Mouse (Mus musculus) left cerebral cortex, postnatal 4 days (tissue): ENCODE results near the gene Arhgef3. TPM values are rescaled to one million over a fixed set of nuclear protein-coding genes. Genes with fewer than 3 reads are reported as not detected.

Experiments
- DNase-seq: peaks from one replicate; pipeline ENCODE4 v3.0.0-alpha.2; 2022
- intact Hi-C: fragments of 180-260 bp; cut with DNase I; formaldehyde crosslinking; loops from one replicate; pipeline ENCODE4 v1.15.1; 2025
- total RNA-seq, 2 experiments: library from RNA; stranded (reverse); gene quantifications; 2 replicates each; pipeline ENCODE4 v1.2.3; 2021

Arhgef3 gene
- 10 to 100 TPM; 20.1 to 20.9 TPM for total RNA-seq

DNA sequence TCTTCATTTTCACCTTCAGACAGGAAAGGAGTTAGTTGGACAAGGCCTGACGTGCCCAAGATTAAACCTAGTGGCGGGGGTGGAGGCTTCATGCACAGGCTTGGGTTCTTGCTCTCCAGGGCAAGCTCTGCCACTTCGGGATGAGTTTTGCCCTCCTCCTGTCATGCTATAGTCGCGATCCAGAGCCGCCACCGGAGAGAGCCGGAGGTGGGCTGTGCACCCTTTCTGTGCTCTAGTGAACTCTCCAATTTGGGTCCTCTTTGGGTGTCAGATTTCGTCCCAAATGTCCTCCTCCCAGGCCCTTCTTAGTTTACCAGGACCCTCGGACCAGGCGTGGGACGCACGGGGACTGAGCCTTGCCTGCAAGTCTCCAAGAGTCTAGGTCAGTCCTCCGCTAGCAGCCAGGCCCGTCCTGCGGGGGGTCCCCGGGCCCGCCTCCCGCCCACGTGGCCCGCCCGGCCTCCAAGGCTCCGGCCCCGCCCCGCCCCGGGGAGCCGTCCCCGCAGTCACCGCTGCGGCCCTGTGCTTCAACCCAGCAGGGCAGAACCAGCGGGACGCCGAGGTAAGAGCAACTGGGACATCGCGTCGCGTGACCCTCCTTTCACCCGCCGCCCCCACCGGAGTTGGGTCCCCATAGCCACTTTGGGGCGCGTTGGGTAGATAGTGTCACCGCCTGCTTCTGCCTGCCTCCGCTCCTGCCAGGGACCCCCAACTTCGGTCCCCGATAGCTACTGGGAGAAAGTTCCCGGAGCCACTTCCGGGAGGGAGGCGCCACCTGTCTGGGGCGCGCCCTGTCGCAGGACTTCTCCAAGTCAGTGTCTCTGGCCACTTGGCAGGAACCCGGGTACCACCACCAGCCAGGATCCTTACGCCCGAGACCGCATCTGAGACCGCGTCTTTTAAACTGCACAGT lies at the start of gene Arhgef3:
TSS of gene Arhgef3 (plus strand) at position 538 of the 913 bp plus-strand sequence.
- DNase-seq: peak; percentile 43
- intact Hi-C loops: loop anchor here (5.0 kb wide), 1 partner anchor 63 kb away; no protein-coding TSS in a partner anchor

DNA sequence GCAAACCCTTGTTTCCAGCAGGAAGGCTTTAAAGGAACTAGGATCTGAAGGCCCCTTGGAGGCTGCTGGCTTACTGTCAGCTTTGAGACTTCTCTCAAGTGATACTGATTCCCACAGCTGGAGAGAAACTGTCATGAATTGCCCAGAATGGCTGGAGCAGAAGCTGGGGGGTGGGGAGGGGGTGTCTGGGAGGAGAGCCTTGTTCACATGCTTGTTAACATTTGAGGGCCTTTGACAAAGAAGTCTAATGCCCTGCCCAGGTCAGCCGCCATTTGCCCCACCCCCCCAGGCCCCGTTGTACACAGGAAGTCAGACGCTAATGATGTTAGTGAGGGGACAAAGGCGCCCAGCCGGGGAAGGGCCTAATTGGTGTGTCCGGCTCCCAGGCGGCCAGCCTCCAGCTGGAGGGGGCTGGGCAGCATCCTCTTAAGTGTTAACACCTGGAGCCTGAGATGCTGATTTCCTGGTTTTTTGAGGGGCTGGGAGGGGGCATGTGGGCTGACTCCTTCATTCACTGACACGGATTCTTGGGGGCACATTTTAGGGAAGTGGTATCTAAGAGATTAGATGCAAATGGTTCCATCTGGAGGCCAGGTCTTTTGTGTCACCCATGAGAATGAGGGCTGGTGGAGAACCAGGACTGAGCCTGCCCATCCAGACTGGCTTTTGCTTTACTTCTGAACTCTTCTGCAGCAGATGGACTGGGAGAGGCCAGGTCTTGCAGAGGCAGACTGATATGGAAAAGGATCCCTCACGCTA lies 48.3 kb upstream of the Arhgef3 start:
- intact Hi-C loops: no loop called here
- peak; percentile 24 for DNase-seq

- no peak for DNase-seq
Measured at GRCm38 (mm10) chr14:27067866-27068271, 46.8 kb upstream of the Arhgef3 start.

GRCm38 (mm10) chr14:27069434-27070097 lies 45.1 kb upstream of the Arhgef3 start:
- intact Hi-C loops: no loop called here
- no peak for DNase-seq

More at GRCm38 (mm10) chr14:27067866-27068271, 46.8 kb upstream of the Arhgef3 start:
- intact Hi-C loops: no loop called here

DNA sequence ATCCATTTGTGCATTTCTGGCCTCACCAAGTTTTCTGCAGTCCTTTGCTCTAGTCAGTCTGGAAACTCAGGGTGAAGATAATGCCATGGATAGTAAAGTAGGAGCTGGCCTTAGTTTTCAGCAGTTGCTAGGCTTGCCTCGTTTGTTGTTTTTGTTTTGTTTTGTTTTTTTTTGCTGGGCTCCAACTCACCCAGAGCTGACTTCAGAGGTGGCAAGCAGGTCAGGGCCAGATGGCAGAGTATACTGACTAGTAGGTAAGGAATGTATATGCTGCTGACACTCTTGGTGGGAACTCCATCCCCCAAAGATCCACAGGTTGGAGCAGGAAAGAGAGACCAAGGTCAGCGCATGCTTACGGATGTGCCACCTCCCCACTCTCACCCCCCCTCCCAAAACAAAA lies 44.6 kb upstream of the Arhgef3 start:
- DNase-seq: no peak
- intact Hi-C loops: no loop called here

GRCm38 (mm10) chr14:27070758-27071157 lies 43.9 kb upstream of the Arhgef3 start:
- intact Hi-C loops: no loop called here
- DNase-seq: no peak

DNA sequence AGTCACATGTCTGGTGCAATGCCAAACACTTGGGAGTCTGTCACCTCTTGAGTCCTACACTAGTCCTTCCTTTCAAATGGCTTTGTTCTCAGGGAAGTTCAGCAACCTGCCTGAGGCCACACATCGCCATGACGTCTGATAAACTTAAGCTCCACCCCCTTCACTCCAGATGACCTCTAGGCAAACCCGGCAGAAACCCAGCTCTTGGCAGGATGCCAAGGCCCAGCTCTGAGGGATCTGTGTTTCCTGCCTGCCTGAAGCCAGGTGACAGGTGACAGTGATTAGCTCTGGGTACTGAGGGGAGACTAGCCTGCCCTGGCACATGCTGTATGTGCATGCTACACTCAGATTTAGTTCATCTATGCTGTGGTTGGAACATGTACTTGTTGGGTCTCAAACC lies 42.7 kb upstream of the Arhgef3 start:
- intact Hi-C loops: no loop called here
- peak; percentile 13 for DNase-seq

DNA sequence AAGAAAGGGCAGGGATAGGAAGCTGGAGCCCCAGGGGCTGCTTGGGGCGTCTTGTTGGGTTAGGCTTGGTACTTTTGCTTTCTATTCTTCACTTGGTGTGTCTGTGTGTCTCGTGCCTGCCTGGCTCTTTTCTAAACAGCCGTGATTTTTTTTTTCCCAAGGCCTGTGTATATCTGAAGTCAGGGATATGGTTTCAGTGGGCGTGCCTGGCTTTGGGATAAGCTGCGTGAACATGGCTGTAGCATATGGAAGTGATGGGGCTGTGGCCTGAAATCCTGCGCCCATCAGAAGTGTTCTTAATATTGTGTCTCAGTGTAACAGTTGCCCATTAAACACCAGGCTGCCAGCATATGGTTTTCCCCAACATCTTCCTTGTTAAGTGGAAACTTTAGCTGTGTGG lies 39.6 kb upstream of the Arhgef3 start:
- DNase-seq: no peak
- intact Hi-C loops: no loop called here

- intact Hi-C loops: no loop called here
- peak; percentile 64 for DNase-seq
Measured at GRCm38 (mm10) chr14:27075909-27076521, 38.7 kb upstream of the Arhgef3 start.

GRCm38 (mm10) chr14:27076522-27076920 lies 38.2 kb upstream of the Arhgef3 start:
- intact Hi-C loops: no loop called here
- DNase-seq: no peak

DNA sequence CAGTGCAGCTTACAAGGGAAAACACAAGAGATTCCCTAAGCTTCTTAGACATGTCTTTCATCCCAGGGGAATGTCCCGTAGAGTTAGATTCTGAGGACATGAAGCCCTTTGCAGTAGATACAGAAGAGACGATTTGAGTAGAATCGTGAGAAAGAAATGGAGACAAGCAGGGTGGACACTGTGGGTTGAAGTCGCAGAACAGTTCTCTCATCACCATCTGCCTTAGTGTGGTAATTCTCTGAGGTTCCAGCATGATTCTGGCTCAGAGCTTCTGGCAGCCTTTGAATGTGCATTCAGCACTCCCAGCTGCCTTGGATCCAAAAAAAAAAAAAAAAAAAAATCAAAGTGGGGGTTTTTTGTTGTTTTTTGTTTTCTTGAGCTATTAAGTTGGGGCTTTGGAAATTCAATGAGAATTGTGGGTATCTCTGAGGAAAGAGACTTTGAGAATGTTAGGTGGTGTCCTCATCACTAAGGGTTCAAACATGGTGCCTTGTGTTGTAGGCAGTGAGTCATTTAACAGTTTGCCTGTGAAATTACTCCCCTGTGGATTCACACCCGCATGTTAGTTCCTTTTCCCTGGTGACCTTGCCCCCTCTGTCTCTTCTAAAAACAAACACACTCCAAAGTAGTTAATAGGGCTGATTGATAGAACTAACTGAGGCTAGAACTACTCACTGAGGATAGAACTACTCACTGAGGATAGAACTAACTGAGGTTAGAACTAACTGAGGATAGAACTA lies 33.0 kb upstream of the Arhgef3 start:
- peak; percentile 24 for DNase-seq
- intact Hi-C loops: no loop called here

DNA sequence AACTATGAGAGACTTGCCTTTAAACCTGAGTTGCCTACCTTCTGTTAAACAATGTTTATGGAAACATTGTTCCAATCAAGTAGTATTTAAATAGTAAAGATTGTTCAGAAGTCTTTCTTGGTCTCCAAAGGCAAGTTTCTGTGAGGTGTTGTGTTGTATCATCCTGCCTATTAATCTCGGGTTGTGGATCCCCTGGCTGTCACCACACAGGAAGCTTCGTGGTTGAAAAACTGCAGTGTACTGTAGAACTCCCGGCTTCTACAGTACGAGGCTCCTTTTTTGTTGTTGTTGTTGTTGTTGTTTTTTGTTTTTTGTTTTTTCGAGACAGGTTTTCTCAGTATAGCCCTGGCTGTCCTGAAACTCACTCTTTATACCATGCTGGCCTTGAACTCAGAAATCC lies 29.2 kb upstream of the Arhgef3 start:
- intact Hi-C loops: no loop called here

GRCm38 (mm10) chr14:27085999-27086398 lies 28.7 kb upstream of the Arhgef3 start:
- DNase-seq: no peak
- intact Hi-C loops: no loop called here

More for the DNA sequence above, 29.2 kb upstream of the Arhgef3 start:
- no peak for DNase-seq

- DNase-seq: no peak
- intact Hi-C loops: loop anchor here (5.0 to 10.0 kb wide), 2 partner anchors 52 to 429 kb away; partner anchors contain the start of gene Pde12
Measured at GRCm38 (mm10) chr14:27094247-27094646, 20.5 kb upstream of the Arhgef3 start.

DNA sequence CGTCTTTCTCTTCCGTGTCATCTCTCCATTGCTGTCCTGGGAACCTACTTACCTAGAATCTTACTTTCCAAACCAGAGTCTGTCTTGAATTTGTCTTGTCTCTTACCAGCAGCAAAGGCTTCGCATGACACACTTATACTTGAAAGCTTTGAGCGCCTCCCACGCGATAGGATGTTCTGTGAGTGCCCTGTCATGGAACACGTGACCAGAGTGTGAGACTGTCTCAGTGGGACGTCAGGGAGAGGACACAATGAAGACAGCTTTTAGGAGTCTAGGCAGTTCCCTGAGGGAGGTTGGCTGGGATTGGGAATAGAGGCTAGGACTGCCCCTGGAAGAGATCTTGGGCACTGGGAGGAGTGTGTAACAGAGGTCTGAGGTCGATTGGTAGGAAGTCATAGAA lies 18.6 kb upstream of the Arhgef3 start:
- DNase-seq: no peak
- intact Hi-C loops: loop anchor here (10.0 kb wide), 1 partner anchor 431 kb away; the partner anchor contains the start of gene Pde12

- DNase-seq: peak; percentile 68
- intact Hi-C loops: loop anchor here (10.0 kb wide), 1 partner anchor 432 kb away; the partner anchor contains the start of gene Pde12
Measured at GRCm38 (mm10) chr14:27096779-27097178, 17.9 kb upstream of the Arhgef3 start.

DNA sequence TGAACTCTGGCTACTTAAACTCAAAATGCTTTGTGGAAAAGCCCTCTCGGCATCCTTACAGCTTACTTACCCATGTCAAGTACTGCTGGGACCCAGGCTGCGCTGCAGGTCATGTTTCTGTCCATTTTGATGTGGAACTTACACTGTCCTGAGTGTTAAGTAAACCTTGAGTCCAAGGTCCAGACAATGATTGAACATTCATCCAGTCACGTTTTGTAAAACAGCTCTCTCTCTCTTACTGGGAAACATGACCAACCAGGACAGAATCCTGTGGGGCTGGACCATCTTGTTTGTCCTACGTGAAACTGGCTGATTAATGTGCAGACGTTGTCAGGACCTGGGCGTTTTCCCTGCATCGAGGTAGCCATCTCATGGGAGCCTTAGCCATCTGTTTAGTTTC lies 13.0 kb upstream of the Arhgef3 start:
- no peak for DNase-seq
- intact Hi-C loops: no loop called here

DNA sequence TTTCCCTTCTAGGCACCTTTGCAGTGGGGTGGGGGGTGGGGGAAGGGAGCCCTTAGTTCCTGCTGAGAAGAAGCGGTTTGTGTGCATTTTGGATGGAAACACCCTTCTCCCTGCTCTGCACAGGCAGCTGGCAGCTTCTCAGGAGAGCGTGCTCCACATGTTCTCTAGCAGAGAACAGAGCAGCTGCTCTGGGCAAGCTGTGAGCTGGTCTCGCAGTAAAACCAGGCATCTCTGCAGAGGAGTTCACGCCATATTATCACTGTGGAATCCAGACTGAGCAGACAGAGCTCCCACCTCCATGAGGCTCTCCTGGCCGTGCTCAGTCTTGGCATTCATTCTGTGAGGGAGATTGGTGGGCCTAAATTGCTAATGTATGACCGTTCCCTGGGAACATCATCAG lies 12.0 kb upstream of the Arhgef3 start:
- intact Hi-C loops: no loop called here
- peak; percentile 47 for DNase-seq

GRCm38 (mm10) chr14:27105731-27106457 lies 8.8 kb upstream of the Arhgef3 start:
- DNase-seq: no peak
- intact Hi-C loops: no loop called here
